Mouse (Mus musculus) brain, embryonic 14.5 days (tissue): ENCODE measurements around the gene Egfl7.

Experiments
- CTCF ChIP-seq: fragments of 200-500 bp; IDR thresholded peaks from 2 replicates; pipeline ENCODE4 v1.5.1; 2012; ENCODE audit warnings: inconsistent platforms, mild to moderate bottlenecking, moderate library complexity, borderline replicate concordance; ENCODE audit not compliant: insufficient read depth, insufficient read length; ENCODE audit errors: extremely low read depth
- POLR2A ChIP-seq: fragments of 200-500 bp; IDR thresholded peaks from 2 replicates; pipeline ENCODE4 v1.6.1; 2012; ENCODE audit warnings: mild to moderate bottlenecking, inconsistent platforms, borderline replicate concordance; ENCODE audit not compliant: poor library complexity, insufficient read depth, insufficient read length, severe bottlenecking; ENCODE audit errors: extremely low read depth

- TF ChIP-seq CTCF (no peak), POLR2A (no peak)
Measured at GRCm38 (mm10) chr2:26596898-26597297, 17.1 kb downstream of the Egfl7 start.
